Mouse (Mus musculus) heart, embryonic 15.5 days (tissue): Measurements from ENCODE around the gene Mbd4. TPM values are rescaled to one million over a fixed set of nuclear protein-coding genes. Genes with fewer than 3 reads are reported as not detected.

ENCODE experiments used
- ATAC-seq: fragments of 200-750 bp; cut with Nextera tagmentation; replicated peaks from 2 replicates; pipeline ENCODE4 v1.8.0; 2017; ENCODE audit warnings: low read depth, moderate TSS enrichment; ENCODE audit not compliant: insufficient number of reproducible peaks, insufficient read depth, low FRiP score
- H3K27ac ChIP-seq: fragments of 300-500 bp; sonication (generic); 2 replicates; pipeline ENCODE4 v1.5.1; 2015; ENCODE audit warnings: mild to moderate bottlenecking, inconsistent platforms
- H3K27me3 ChIP-seq: fragments of 300-500 bp; sonication (generic); 2 replicates; pipeline ENCODE4 v1.6.1; 2015; ENCODE audit warnings: inconsistent platforms
- H3K36me3 ChIP-seq: fragments of 300-500 bp; sonication (generic); 2 replicates; pipeline ENCODE4 v1.6.1; 2015; ENCODE audit warnings: mild to moderate bottlenecking, inconsistent platforms
- H3K4me1 ChIP-seq: fragments of 300-500 bp; sonication (generic); replicated peaks from 2 replicates; pipeline ENCODE4 v1.6.1; 2015; ENCODE audit warnings: inconsistent platforms
- H3K4me2 ChIP-seq: fragments of 300-500 bp; sonication (generic); 2 replicates; pipeline ENCODE4 v1.6.1; 2015; ENCODE audit warnings: inconsistent platforms, mild to moderate bottlenecking, moderate library complexity
- H3K4me3 ChIP-seq: fragments of 300-500 bp; sonication (generic); 2 replicates; pipeline ENCODE4 v1.5.1; 2015; ENCODE audit warnings: mild to moderate bottlenecking, inconsistent platforms
- H3K9ac ChIP-seq: fragments of 300-500 bp; sonication (generic); 2 replicates; pipeline ENCODE4 v1.6.1; 2015; ENCODE audit warnings: mild to moderate bottlenecking, inconsistent platforms
- H3K9me3 ChIP-seq: fragments of 300-500 bp; sonication (generic); replicated peaks from 2 replicates; pipeline ENCODE4 v1.6.1; 2016; ENCODE audit warnings: inconsistent platforms
- WGBS: fragments of 180-500 bp; shearing (Covaris S2); methylation state at CpG from one replicate; pipeline ENCODE4 v1.1.7; 2015; ENCODE audit warnings: mixed read lengths; 5-methylcytosine and 5-hydroxymethylcytosine counted together
- polyA plus RNA-seq: library from polyadenylated mRNA; unstranded; fragments of >200 nt; fragmentation: Nextera tagmentation; extraction: Ambion mirVana; gene quantifications from 2 replicates; pipeline ENCODE4 v1.2.1, GENCODE M21; 2015

Mbd4 gene
- polyA plus RNA-seq, 1 experiment from 2014 or later = 9.2 TPM

DNA sequence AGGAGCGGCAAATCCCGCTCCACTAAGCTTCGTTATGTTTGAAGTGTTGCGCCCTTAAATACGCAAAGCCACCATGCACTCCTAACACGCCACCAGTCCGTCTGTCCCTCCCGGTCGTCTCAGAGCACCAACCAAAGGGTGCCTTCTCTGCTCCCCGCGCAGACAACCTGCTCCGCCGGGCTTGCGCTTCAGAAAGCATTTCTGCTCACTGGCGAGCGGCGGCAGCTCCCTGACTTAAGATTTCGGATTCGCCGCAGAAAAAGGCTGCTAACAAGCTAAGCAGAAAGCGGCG is 45.0 kb downstream of the Mbd4 start:
- Histone ChIP-seq H3K36me3 (peaks cover 40% of the 10 kb centered on the region), H3K9ac (peak overlapping the region; percentile 95), H3K4me2 (peak overlapping the region; percentile 74), H3K4me1 (peaks cover 24% of the 10 kb centered on the region), H3K4me3 (peak overlapping the region; percentile 87), H3K27ac (peak overlapping the region; percentile 90), H3K27me3 (no peaks in the 10 kb centered on the region), H3K9me3 (no peaks in the 10 kb centered on the region)
- 0 out of 2 replicates have a peak, but pooled peaks have one; percentile 36 for ATAC-seq
- WGBS = under 1% methylated on average over 22 of the region's 22 CpGs

GRCm38 (mm10) chr6:115807464-115808195 is 45.5 kb downstream of the Mbd4 start:
- Histone ChIP-seq H3K27ac (peak overlapping the region; percentile 90), H3K4me2 (peak overlapping the region; percentile 74), H3K4me3 (peak overlapping the region; percentile 87), H3K9ac (peak overlapping the region; percentile 95), H3K27me3 (no peaks in the 10 kb centered on the region), H3K36me3 (peaks cover 45% of the 10 kb centered on the region), H3K4me1 (peaks cover 24% of the 10 kb centered on the region), H3K9me3 (no peaks in the 10 kb centered on the region)
- no peak for ATAC-seq
- 1% methylated on average over 15 of the region's 15 CpGs for WGBS

DNA sequence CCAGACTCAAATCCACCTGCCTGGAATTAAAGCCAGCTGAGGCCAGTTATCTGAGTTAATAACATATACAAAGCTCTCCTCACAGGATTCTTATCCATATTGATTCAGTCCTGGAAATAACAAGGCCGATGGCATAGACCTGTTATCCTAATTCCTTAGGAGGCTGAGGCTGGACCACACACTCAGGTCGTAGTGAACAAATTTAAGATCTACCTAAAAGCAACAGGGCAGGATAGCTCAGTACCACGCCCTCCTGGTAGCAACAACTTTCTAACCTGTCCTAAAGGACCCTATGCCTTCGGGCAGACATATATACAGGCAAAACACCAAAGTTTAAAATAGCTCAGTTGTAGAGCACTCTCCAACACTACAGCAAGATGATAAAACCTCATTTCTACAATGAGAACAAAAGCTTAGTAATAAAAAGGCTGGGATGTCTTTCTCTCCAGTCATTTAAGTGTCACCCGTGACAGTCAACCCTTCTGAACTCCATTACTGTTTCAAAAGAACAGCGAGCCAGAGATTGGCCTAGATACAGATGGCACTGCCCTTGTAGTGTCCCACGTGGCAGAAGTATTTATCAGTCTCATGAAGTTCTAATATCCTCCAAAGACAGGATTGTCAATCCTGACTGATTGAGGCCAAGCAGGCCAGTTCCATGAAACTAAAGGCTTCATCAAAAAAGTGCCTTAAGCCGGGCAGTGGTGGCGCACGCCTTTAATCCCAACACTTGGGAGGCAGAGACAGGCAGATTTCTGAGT is 48.6 kb downstream of the Mbd4 start:
- WGBS = 65% methylated on average over 10 of the region's 10 CpGs
- Histone ChIP-seq H3K27me3 (no peaks in the 10 kb centered on the region), H3K4me2 (no peak overlapping the region), H3K9ac (no peak overlapping the region), H3K9me3 (no peaks in the 10 kb centered on the region), H3K4me3 (no peak overlapping the region), H3K4me1 (peaks cover 24% of the 10 kb centered on the region), H3K36me3 (peaks cover 74% of the 10 kb centered on the region), H3K27ac (no peak overlapping the region)
- no peak for ATAC-seq

GRCm38 (mm10) chr6:115803541-115804382 is 49.4 kb downstream of the Mbd4 start:
- 0 out of 2 replicates have a peak, but pooled peaks have one; percentile 36 for ATAC-seq

DNA sequence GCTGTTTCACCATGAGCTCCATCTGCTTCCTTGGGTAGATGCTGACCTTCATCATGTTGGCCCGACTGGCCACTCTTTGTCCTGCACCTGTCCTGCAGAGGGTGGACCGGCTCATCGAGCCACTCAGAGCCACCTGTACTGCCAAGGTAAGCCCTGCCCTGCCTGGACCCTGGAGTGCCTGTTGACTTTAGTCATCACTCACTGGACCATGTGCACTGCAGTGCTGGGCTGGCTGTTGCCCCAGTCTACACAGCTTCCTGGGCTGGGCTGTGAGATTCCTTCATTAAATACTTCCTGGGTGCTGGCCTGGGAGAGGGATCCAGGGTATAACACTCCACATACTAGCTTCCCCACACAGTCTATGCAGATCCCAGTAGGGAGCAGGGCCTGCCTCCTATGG is 51.4 kb downstream of the Mbd4 start:
- peaks cover 16% of the 10 kb centered on the region for H3K4me1 ChIP-seq
- WGBS = 91% methylated on average over 3 of the region's 3 CpGs
- peaks cover 96% of the 10 kb centered on the region for H3K36me3 ChIP-seq
- ATAC-seq = no peak
- no peak overlapping the region for H3K27ac ChIP-seq
- no peaks in the 10 kb centered on the region for H3K9me3 ChIP-seq
- no peak overlapping the region for H3K4me3 ChIP-seq
- H3K4me2 ChIP-seq = no peak overlapping the region
- no peaks in the 10 kb centered on the region for H3K27me3 ChIP-seq
- H3K9ac ChIP-seq = no peak overlapping the region

More at GRCm38 (mm10) chr6:115803541-115804382, 49.4 kb downstream of the Mbd4 start:
- H3K9ac ChIP-seq = no peak overlapping the region
- H3K9me3 ChIP-seq = no peaks in the 10 kb centered on the region
- no peak overlapping the region for H3K27ac ChIP-seq
- peaks cover 82% of the 10 kb centered on the region for H3K36me3 ChIP-seq
- peaks cover 24% of the 10 kb centered on the region for H3K4me1 ChIP-seq
- H3K4me3 ChIP-seq = no peak overlapping the region
- no peak overlapping the region for H3K4me2 ChIP-seq
- 44% methylated on average over 16 of the region's 16 CpGs for WGBS
- H3K27me3 ChIP-seq = no peaks in the 10 kb centered on the region

DNA sequence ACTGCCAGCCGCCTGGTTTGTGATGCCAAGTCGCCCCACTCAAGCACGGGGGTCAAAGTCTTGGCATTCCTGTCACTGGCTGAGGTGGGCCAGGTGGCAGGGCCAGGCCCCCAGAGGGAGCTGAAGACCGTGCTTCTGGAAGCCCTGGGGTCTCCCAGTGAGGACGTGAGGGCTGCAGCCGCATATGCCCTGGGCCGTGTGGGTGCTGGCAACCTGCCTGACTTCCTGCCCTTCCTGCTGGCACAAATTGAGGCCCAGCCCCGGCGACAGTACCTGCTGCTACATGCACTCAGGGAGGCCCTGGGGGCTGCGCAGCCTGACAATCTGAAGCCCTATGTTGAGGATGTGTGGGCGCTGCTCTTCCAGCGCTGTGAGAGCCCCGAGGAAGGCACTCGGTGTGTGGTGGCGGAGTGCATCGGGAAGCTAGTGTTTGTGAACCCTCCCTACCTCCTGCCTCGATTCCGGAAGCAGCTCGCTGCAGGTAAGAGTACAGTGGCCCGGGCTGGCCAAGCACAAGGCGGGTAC is 60.4 kb downstream of the Mbd4 start:
- WGBS = 80% methylated on average over 21 of the region's 21 CpGs
- ATAC-seq = no peak; the same call in 1 of the 2 replicates
- Histone ChIP-seq H3K4me1 (peaks cover 19% of the 10 kb centered on the region), H3K9me3 (no peaks in the 10 kb centered on the region), H3K9ac (no peak overlapping the region), H3K4me3 (no peak overlapping the region), H3K27me3 (no peaks in the 10 kb centered on the region), H3K27ac (no peak overlapping the region), H3K4me2 (no peak overlapping the region), H3K36me3 (peaks cover 98% of the 10 kb centered on the region)

DNA sequence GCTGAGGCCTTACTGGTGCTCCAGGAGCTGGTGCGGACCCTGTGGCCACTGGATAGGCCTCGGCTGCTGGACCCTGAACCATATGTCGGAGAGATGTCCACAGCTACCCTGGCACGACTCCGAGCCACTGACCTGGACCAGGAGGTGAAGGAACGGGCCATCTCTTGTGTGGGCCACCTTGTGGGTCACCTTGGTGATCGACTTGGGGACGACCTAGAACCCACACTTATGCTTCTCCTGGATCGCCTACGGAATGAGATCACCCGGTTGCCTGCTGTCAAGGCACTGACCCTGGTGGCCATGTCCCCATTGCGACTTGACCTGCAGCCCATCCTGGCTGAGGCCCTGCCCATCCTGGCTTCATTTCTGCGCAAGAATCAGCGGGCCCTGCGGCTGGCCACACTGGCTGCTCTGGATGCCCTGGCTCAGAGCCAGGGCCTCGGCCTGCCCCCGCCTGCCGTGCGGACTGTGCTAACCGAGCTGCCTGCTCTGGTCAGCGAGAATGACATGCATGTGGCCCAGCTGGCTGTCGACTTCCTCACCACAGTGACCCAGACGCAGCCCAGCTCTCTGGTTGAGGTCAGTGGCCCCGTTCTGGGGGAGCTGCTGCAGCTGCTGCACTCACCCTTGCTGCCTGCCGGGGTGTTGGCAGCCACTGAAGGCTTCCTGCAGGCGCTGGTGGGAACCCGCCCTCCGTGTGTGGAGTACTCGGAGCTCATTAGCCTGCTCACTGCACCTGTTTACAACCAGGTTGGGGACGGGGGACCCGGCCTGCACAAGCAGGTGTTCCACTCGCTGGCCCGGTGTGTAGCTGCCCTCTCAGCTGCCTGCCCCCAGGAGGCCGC is 61.1 kb downstream of the Mbd4 start:
- H3K9ac ChIP-seq = no peak overlapping the region

GRCm38 (mm10) chr6:115791016-115791415 is 62.2 kb downstream of the Mbd4 start:
- 74% methylated on average over 10 of the region's 10 CpGs for WGBS

More for the DNA sequence above, 61.1 kb downstream of the Mbd4 start:
- H3K36me3 ChIP-seq = peaks cover 98% of the 10 kb centered on the region
- H3K4me1 ChIP-seq = peaks cover 19% of the 10 kb centered on the region
- H3K27me3 ChIP-seq = no peaks in the 10 kb centered on the region
- 70% methylated on average over 34 of the region's 34 CpGs for WGBS
- H3K4me3 ChIP-seq = no peak overlapping the region
- 0 out of 2 replicates have a peak overlapping the region, but pooled peaks have one; percentile 7 for H3K27ac ChIP-seq
- H3K9me3 ChIP-seq = no peaks in the 10 kb centered on the region
- peak; percentile 28; the same call in 1 of the 2 replicates for ATAC-seq
- no peak overlapping the region for H3K4me2 ChIP-seq

More at GRCm38 (mm10) chr6:115791016-115791415, 62.2 kb downstream of the Mbd4 start:
- peaks cover 19% of the 10 kb centered on the region for H3K4me1 ChIP-seq
- no peaks in the 10 kb centered on the region for H3K9me3 ChIP-seq
- no peak overlapping the region for H3K27ac ChIP-seq
- H3K4me3 ChIP-seq = no peak overlapping the region
- no peak for ATAC-seq
- peaks cover 98% of the 10 kb centered on the region for H3K36me3 ChIP-seq
- no peak overlapping the region for H3K4me2 ChIP-seq
- H3K27me3 ChIP-seq = no peaks in the 10 kb centered on the region
- no peak overlapping the region for H3K9ac ChIP-seq
